ENCODE assay signal across 8 mouse cellular contexts in the genomic region with DNA sequence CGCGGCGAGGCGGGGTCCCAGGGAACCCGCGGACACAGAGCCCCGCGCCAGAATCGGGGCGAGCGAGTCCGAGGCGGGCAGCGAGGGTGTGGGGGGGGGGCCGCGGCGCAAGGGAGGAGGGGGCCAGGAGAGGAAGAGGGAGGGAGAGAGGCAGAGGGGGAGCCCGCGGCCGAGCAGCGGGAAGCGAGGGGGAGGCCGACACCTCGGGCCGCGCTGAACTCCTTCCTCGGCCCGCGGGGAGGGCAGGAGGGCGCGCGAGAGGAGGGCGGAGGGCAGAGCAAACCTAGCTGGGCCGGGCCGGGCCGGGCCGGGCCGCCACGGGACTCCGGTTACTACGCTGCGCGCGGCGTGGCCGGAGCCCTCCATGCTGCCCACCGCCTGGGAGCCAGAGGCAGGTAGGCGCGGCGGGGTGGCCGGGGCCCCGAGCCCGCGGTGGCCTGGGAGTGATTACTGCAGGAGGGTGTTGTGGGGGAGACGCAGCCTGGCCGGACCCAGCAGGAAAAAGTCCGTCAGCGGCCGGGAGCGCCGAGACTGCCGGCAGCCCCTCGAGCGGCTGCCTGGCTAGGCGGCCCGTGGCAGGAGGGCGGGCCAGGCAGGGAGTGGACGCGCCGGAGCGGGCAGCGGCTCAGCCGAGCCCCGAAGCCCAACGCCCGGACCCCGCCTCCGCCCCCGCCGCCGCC. TPM values are rescaled to one million over a fixed set of nuclear protein-coding genes. Genes with fewer than 3 reads are reported as not detected.
DNase-seq lines count a peak whose midpoint lies in the region; ATAC-seq and TF ChIP-seq lines count a peak whose summit lies in the region.

No protein-coding gene starts in this region.

- DNase-seq in spleen, adult 2 months (ENCODE audit: low read depth in 1 of 2, low spot score in 2 of 2) = no peak
- DNase-seq in spleen, adult 12 weeks (ENCODE audit: low spot score) = no peak
- DNase-seq in embryonic facial prominence, embryonic 10.5 days (ENCODE audit: low spot score) = peak; percentile 74
- no peak for DNase-seq in hindbrain, embryonic 14.5 days (ENCODE audit: low spot score)
- DNase-seq in retina, postnatal 1 day = peak; percentile 61
- DNase-seq in cerebellum, postnatal 4 days (ENCODE audit: low spot score in 2 of 2) = no peak
- no peak for DNase-seq in gastrocnemius, postnatal 36 days

- intact Hi-C loops in gastrocnemius, postnatal 36 days (cut with DNase I) = no loop called here

- no peaks in the 10 kb centered on the region for H3K9me3 ChIP-seq in embryonic facial prominence, embryonic 10.5 days
- H3K9me3 ChIP-seq in hindbrain, embryonic 14.5 days (ENCODE audit: control insufficient read depth, low read length) = no peaks in the 10 kb centered on the region
- no peaks in the 10 kb centered on the region for H3K9me3 ChIP-seq in liver, embryonic 15.5 days (replicated peaks)

- H3K9ac ChIP-seq in hindbrain, embryonic 14.5 days = peak overlapping the region; percentile 58
- H3K9ac ChIP-seq in liver, embryonic 15.5 days = peak overlapping the region; percentile 49

- peak overlapping the region; percentile 88 for H3K4me3 ChIP-seq in spleen, adult 2 months (ENCODE audit: extremely low read depth, insufficient read depth, insufficient read length)
- H3K4me3 ChIP-seq in embryonic facial prominence, embryonic 10.5 days = peak overlapping the region; percentile 69
- peak overlapping the region; percentile 43 for H3K4me3 ChIP-seq in hindbrain, embryonic 14.5 days (replicated peaks; ENCODE audit: low read length)
- H3K4me3 ChIP-seq in liver, embryonic 15.5 days (replicated peaks) = peak overlapping the region; percentile 57

- WGBS in spleen, adult 2 months = 1% methylated on average over 69 of the region's 81 CpGs
- WGBS in embryonic facial prominence, embryonic 10.5 days = under 1% methylated on average over 76 of the region's 81 CpGs
- WGBS in hindbrain, embryonic 14.5 days = under 1% methylated on average over 45 of the region's 81 CpGs
- WGBS in liver, embryonic 15.5 days (ENCODE audit: insufficient replicate concordance) = under 1% methylated on average over 75 of the region's 81 CpGs

- TF ChIP-seq CTCF in spleen, adult 2 months (IDR thresholded peaks at IDR 0.05; ENCODE audit: extremely low read depth, insufficient read depth, insufficient read length, insufficient replicate concordance) = no peak

- H3K27me3 ChIP-seq in spleen, adult 2 months (ENCODE audit: control insufficient read depth, insufficient read depth, low read length) = no peaks in the 10 kb centered on the region
- H3K27me3 ChIP-seq in embryonic facial prominence, embryonic 10.5 days (replicated peaks; ENCODE audit: low read depth, poor library complexity, severe bottlenecking) = peaks cover 85% of the 10 kb centered on the region
- peaks cover 66% of the 10 kb centered on the region for H3K27me3 ChIP-seq in hindbrain, embryonic 14.5 days (ENCODE audit: control insufficient read depth, insufficient read depth, low read length)
- peaks cover 100% of the 10 kb centered on the region for H3K27me3 ChIP-seq in liver, embryonic 15.5 days

- H3K36me3 ChIP-seq in spleen, adult 2 months (ENCODE audit: control insufficient read depth, insufficient read depth, low read length) = peaks cover 2% of the 10 kb centered on the region; the same call in 1 of the 2 replicates
- H3K36me3 ChIP-seq in embryonic facial prominence, embryonic 10.5 days (replicated peaks) = no peaks in the 10 kb centered on the region
- no peaks in the 10 kb centered on the region for H3K36me3 ChIP-seq in hindbrain, embryonic 14.5 days (replicated peaks; ENCODE audit: control insufficient read depth, insufficient read depth)
- no peaks in the 10 kb centered on the region for H3K36me3 ChIP-seq in liver, embryonic 15.5 days (replicated peaks)

- H3K27ac ChIP-seq in spleen, adult 2 months (ENCODE audit: insufficient read depth, low read length) = peak overlapping the region; percentile 98
- H3K27ac ChIP-seq in embryonic facial prominence, embryonic 10.5 days (replicated peaks) = peak overlapping the region; percentile 91
- H3K27ac ChIP-seq in hindbrain, embryonic 14.5 days = no peak overlapping the region
- H3K27ac ChIP-seq in liver, embryonic 15.5 days (replicated peaks) = peak overlapping the region; percentile 45; the same call in 1 of the 2 replicates

- TF ChIP-seq POLR2A in spleen, adult 2 months (IDR thresholded peaks at IDR 0.05; ENCODE audit: low read depth, low read length) = no peak

- peaks cover 51% of the 10 kb centered on the region for H3K4me1 ChIP-seq in spleen, adult 2 months (ENCODE audit: control insufficient read depth, insufficient read depth, insufficient read length)
- H3K4me1 ChIP-seq in embryonic facial prominence, embryonic 10.5 days = peaks cover 81% of the 10 kb centered on the region
- peaks cover 17% of the 10 kb centered on the region for H3K4me1 ChIP-seq in hindbrain, embryonic 14.5 days (replicated peaks; ENCODE audit: control insufficient read depth, insufficient read depth, low read length)
- H3K4me1 ChIP-seq in liver, embryonic 15.5 days (replicated peaks) = peaks cover 36% of the 10 kb centered on the region

- ATAC-seq in hindbrain, embryonic 14.5 days (ENCODE audit: low FRiP score) = peak; percentile 53; the same call in 1 of the 2 replicates
- ATAC-seq in liver, embryonic 15.5 days (ENCODE audit: insufficient read depth) = no peak

- H3K4me2 ChIP-seq in hindbrain, embryonic 14.5 days (replicated peaks) = peak overlapping the region; percentile 91
- peak overlapping the region; percentile 75 for H3K4me2 ChIP-seq in liver, embryonic 15.5 days

RNA-seq across cellular contexts. Expression of a gene that starts 0.8 kb away (rescaled TPM):
- not detected in 2 replicates for polyA plus RNA-seq in spleen, adult 2 months (2012; rRNA removed)
- not detected in 2 replicates for polyA plus RNA-seq in embryonic facial prominence, embryonic 10.5 days (2016; fragmentation: Nextera tagmentation; extraction: Ambion mirVana)
- polyA plus RNA-seq in hindbrain, embryonic 14.5 days (2014; fragmentation: Nextera tagmentation; extraction: Ambion mirVana) = not detected in 2 replicates
- not detected in 2 replicates for polyA plus RNA-seq in liver, embryonic 15.5 days (2015; fragmentation: Nextera tagmentation; extraction: Ambion mirVana)
- total RNA-seq in gastrocnemius, postnatal 36 days (2021) = not detected

RNA-seq across cellular contexts. Expression of a gene that starts 0.9 kb away (rescaled TPM):
- polyA plus RNA-seq in spleen, adult 2 months (2012; rRNA removed) = 128 and 163 TPM in 2 replicates
- polyA plus RNA-seq in embryonic facial prominence, embryonic 10.5 days (2016; fragmentation: Nextera tagmentation; extraction: Ambion mirVana) = 2.8 and 3.3 TPM in 2 replicates
- polyA plus RNA-seq in hindbrain, embryonic 14.5 days (2014; fragmentation: Nextera tagmentation; extraction: Ambion mirVana) = 0.51 and 0.53 TPM in 2 replicates
- polyA plus RNA-seq in liver, embryonic 15.5 days (2015; fragmentation: Nextera tagmentation; extraction: Ambion mirVana) = 0.38 and 0.56 TPM in 2 replicates
- total RNA-seq in gastrocnemius, postnatal 36 days (2021) = under 1 TPM; 0.52 to 0.61 TPM

RNA-seq across cellular contexts. Expression of a gene that starts 13.4 kb away (rescaled TPM):
- polyA plus RNA-seq in spleen, adult 2 months (2012; rRNA removed) = 53.1 and 62.9 TPM in 2 replicates
- 58.1 and 58.2 TPM in 2 replicates for polyA plus RNA-seq in embryonic facial prominence, embryonic 10.5 days (2016; fragmentation: Nextera tagmentation; extraction: Ambion mirVana)
- polyA plus RNA-seq in hindbrain, embryonic 14.5 days (2014; fragmentation: Nextera tagmentation; extraction: Ambion mirVana) = 19.4 and 22.5 TPM in 2 replicates
- polyA plus RNA-seq in liver, embryonic 15.5 days (2015; fragmentation: Nextera tagmentation; extraction: Ambion mirVana) = 15.6 and 16.5 TPM in 2 replicates
- total RNA-seq in gastrocnemius, postnatal 36 days (2021) = 1 to 10 TPM; 2.3 to 2.9 TPM

RNA-seq across cellular contexts. Expression of a gene that starts 16.8 kb away (rescaled TPM):
- polyA plus RNA-seq in spleen, adult 2 months (2012; rRNA removed) = 233 and 309 TPM in 2 replicates
- polyA plus RNA-seq in embryonic facial prominence, embryonic 10.5 days (2016; fragmentation: Nextera tagmentation; extraction: Ambion mirVana) = 13.7 and 15.1 TPM in 2 replicates
- polyA plus RNA-seq in hindbrain, embryonic 14.5 days (2014; fragmentation: Nextera tagmentation; extraction: Ambion mirVana) = 18.8 and 20.4 TPM in 2 replicates
- polyA plus RNA-seq in liver, embryonic 15.5 days (2015; fragmentation: Nextera tagmentation; extraction: Ambion mirVana) = 13.1 and 15.0 TPM in 2 replicates
- 10 to 100 TPM; 16.0 to 21.1 TPM for total RNA-seq in gastrocnemius, postnatal 36 days (2021)

RNA-seq across cellular contexts. Expression of a gene that starts 23.0 kb away (rescaled TPM):
- 464 and 481 TPM in 2 replicates for polyA plus RNA-seq in spleen, adult 2 months (2012; rRNA removed)
- 1,000 and 1,025 TPM in 2 replicates for polyA plus RNA-seq in embryonic facial prominence, embryonic 10.5 days (2016; fragmentation: Nextera tagmentation; extraction: Ambion mirVana)
- polyA plus RNA-seq in hindbrain, embryonic 14.5 days (2014; fragmentation: Nextera tagmentation; extraction: Ambion mirVana) = 581 and 604 TPM in 2 replicates
- polyA plus RNA-seq in liver, embryonic 15.5 days (2015; fragmentation: Nextera tagmentation; extraction: Ambion mirVana) = 414 and 425 TPM in 2 replicates
- 100 to 1,000 TPM; 196 to 211 TPM for total RNA-seq in gastrocnemius, postnatal 36 days (2021)

Comparison
In these comparisons a context has a peak if more than half of its experiments do, and no peak if none do; other contexts are left out.
1. DNase-seq: peak in embryonic facial prominence, embryonic 10.5 days (single experiment) and retina, postnatal 1 day (single experiment); none in spleen, adult 2 months (0 of 2), spleen, adult 12 weeks (single experiment), hindbrain, embryonic 14.5 days (single experiment), cerebellum, postnatal 4 days (0 of 2) and gastrocnemius, postnatal 36 days (0 of 2).
2. RNA of a gene that starts 0.9 kb away (polyA plus RNA-seq): 128 to 163 TPM in spleen, adult 2 months; 2.8 to 3.3 TPM in embryonic facial prominence, embryonic 10.5 days, 0.51 to 0.53 TPM in hindbrain, embryonic 14.5 days and 0.38 to 0.56 TPM in liver, embryonic 15.5 days; every median in the first group is over 10 times any median in the second.
3. Peak in every context shown above with its lines, with median percentiles within 50 percentile points of each other: H3K4me3 ChIP-seq.